Mouse (Mus musculus) spleen, postnatal 36 days (tissue): ENCODE data around the gene Ldb2.

ENCODE experiments used
- DNase-seq, 2 experiments: peaks; one replicate each; pipeline ENCODE4 v3.0.0; 2022; ENCODE audit warnings: low spot score in 2 of 2, mixed read lengths in 1 of 2

Gene Ldb2

GRCm38 (mm10) chr5:44645952-44646841 is 153.3 kb downstream of the Ldb2 start:
- DNase-seq: no peak

- DNase-seq: no peak
Observed at GRCm38 (mm10) chr5:44643079-44643478, 156.4 kb downstream of the Ldb2 start.

DNA sequence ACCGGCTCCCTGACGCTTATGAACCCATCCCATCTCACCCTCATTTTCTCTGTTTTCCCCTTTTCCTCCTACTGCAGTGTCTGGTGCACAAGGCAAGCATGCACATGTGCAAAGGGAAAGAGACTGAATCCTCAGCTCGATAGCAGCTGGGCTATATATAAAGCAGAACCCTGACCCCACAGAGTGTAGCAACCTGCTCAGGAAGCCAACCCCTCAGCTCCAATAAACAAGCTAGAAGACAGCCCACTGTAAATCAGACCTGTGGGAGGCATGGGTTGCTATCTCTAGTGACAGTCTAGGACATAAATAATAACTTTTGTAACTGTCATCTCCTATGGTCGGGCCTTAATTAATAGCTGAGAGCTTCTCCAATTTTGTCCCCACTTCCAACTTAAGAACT is 158.4 kb downstream of the Ldb2 start:
- DNase-seq: no peak

DNA sequence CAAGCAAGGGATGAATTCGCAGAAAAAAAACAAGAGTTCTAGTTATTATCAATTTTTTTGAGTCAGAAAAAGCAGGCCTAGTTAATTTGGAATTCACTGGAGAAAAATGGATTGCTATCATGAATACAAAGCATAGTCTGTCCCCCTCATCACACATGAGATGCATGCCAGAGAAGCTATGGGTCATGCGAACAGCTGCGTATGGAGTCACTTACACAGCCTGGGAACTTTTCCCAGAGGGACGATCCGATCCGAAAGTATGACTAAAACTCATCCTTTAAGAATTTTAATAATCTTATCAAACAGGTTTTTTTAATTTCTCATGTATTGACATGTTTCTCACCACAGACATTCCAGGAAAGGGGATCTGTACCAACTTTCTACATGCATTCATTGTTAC is 163.9 kb downstream of the Ldb2 start:
- no peak for DNase-seq

DNA sequence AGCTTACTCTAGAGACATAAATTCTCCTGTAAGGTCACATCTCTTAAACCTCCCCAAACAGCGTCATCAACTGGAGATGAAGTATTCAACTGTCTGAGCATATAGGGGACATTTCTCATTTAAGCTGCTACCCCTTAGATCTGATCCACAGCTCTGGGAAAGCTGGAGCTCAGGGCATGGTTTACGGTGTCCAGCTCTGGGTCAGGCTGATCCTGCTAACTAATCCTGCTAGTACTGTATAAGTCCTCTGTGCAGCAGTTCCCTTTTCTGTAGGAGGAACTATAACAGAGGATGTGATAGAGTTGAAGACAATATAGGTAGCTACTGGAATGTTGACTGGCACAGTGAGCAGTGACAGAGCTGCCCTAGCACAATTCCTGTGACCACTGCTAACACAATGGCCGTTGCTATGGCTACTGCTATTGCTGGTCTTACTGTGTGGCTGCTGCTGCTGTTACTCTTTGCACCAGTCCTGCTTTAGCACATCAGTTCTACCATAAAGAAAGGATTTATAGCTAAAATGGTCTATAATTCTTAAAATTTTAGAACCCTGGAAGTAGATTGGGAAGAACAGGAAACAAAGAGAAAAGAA is 170.3 kb downstream of the Ldb2 start:
- DNase-seq: no peak

DNA sequence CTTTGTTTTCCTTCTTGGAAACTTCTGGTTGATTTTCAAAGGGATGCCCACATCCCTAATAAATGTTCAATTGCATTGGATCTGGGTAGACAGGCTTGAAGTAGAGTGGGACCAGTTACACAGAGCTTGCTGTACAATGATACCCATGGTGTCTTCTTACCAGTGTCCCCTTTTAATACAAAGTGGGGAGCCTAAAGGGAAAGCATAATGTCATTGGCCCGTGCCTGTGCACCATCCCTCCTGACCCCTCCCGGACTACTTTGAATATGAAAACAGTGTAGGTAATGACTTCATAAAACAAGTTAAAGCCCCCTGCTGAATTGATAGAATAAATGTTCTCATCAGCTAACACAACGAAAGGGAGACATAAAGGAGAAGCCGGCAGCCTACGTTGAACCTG is 172.0 kb downstream of the Ldb2 start:
- DNase-seq: no peak

GRCm38 (mm10) chr5:44626885-44627284 is 172.6 kb downstream of the Ldb2 start:
- DNase-seq: no peak

- DNase-seq: no peak
Observed at GRCm38 (mm10) chr5:44626114-44626513, 173.4 kb downstream of the Ldb2 start.

GRCm38 (mm10) chr5:44615677-44616076 is 183.8 kb downstream of the Ldb2 start:
- no peak for DNase-seq

GRCm38 (mm10) chr5:44608901-44609300 is 190.6 kb downstream of the Ldb2 start:
- DNase-seq: no peak

- no peak for DNase-seq
Observed at GRCm38 (mm10) chr5:44601340-44601739, 198.1 kb downstream of the Ldb2 start.

- DNase-seq: no peak
Observed at GRCm38 (mm10) chr5:44593522-44594218, 205.8 kb downstream of the Ldb2 start.

DNA sequence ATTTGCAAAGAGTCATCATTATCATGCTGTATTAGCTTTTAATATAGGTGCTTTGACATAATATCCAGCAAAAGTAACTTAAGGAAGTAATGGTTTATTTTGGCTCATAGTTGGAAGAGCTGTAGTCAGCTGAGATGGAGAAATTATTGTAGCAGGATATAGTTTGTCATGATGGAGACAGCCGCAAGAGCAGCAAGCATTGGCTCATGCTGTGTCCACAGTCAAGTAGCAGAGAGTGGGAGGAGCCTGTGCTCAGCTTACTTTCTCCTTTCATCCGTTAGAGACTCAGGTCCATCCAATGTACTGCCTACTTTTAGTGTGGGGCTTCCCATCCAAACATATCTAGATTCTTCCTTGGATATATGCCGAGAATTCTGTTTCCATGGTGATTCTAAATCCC is 208.7 kb downstream of the Ldb2 start:
- no peak for DNase-seq

DNA sequence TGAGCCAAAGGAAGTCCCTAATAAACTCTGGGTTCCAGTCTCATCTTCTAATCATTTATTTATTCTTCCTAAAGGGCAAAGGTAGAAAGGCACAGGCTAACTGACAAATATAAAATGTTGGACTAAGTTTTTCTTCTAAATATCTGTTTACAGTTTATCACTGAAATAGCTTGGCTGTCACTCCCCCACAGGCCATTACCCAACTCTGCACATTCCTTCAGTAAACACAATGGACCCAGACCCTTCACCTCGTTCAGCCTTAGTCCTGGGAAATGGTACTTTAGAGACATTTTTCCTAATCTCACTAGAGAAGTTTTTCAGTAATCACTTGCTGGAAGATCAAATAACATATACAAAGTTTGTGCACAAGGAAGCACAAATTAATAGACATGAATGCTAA is 210.2 kb downstream of the Ldb2 start:
- no peak for DNase-seq

GRCm38 (mm10) chr5:44586571-44586970 is 212.9 kb downstream of the Ldb2 start:
- no peak for DNase-seq

GRCm38 (mm10) chr5:44579899-44580459 is 219.5 kb downstream of the Ldb2 start:
- DNase-seq: no peak

GRCm38 (mm10) chr5:44576682-44577349 is 222.7 kb downstream of the Ldb2 start:
- DNase-seq: no peak

DNA sequence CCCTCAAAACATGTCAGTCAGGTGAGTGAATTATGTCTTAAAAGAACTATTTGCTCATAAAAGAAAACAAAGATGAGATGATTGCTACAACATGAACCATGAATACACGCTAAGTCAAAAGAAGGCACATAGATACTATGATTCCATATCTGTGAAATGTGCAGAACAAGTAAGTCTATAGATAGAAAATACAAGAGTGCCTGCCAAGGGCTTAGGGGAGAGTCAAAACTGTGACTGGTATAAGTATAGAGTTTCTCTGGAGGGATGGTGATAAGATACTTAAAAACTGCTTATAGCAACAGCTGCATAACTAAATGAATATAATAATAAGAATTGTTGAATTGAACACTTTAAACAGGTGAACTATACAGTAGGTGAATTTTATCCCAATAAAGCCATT is 224.8 kb downstream of the Ldb2 start:
- DNase-seq: no peak

- DNase-seq: no peak
Observed at GRCm38 (mm10) chr5:44553765-44554352, 245.6 kb downstream of the Ldb2 start.

DNA sequence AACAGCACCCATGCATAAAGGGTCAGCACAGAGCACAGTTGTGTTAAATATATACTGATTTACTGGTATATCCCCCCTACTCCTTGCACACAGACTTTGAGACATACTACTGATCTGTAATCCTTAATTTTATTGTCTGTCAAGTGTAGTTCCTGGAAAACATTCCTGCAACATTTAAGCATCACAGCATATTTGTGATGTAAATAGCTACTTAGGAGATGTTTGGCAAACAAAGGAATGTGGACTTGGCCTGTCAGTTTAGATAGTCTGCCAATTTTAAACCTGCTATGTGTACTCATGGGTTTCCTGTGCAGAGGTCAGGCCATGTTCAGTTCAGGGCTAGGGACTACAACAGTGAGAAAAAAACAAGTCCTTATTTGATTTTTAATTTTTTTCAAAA is 246.3 kb downstream of the Ldb2 start:
- DNase-seq: no peak

DNA sequence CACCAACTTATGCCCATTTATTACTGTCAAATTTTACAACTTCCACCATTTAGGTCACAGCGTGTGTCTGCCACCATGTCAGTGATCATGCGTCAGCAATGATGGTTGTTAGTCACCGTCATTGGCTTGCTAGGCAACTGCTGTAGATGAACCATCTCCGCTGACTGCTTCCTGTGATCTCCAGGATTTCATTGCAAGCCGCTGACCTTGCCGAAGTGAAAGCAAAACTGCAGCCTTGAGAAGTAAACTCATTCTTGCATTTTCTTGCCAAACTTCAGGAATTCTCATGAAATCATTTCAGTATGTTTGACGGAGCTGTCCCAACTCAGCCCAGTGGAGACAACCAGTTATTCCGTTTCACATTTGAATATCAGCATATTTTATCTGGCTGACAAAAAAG is 247.4 kb downstream of the Ldb2 start:
- no peak for DNase-seq
